Mouse (Mus musculus) embryonic facial prominence, embryonic 11.5 days (tissue): ENCODE results near the gene Klhl5. TPM values are rescaled to one million over a fixed set of nuclear protein-coding genes. Genes with fewer than 3 reads are reported as not detected.
A peak's percentile ranks its signal among the peaks of the same experiment; 100 is the strongest.
"Not testable (repeated sequence)": the region's sequence is repeated elsewhere in the genome, so short reads cannot be mapped to it uniquely, and the experiment has no call there.

Experiments
- ATAC-seq: fragments of 200-750 bp; cut with Nextera tagmentation; replicated peaks from 2 replicates; pipeline ENCODE4 v1.8.0; 2017; ENCODE audit warnings: low read depth; ENCODE audit not compliant: insufficient number of reproducible peaks, low FRiP score, low TSS enrichment
- DNase-seq: peaks from one replicate; pipeline ENCODE4 v3.0.0-alpha.2; 2015; ENCODE audit warnings: low spot score
- H3K27ac ChIP-seq: fragments of 300-500 bp; sonication (generic); replicated peaks from 2 replicates; pipeline ENCODE4 v1.5.1; 2014; ENCODE audit warnings: mild to moderate bottlenecking, low read depth, low read length, control low read depth
- H3K27me3 ChIP-seq: fragments of 300-500 bp; sonication (generic); 2 replicates; pipeline ENCODE4 v1.6.1; 2014; ENCODE audit warnings: mild to moderate bottlenecking, low read length, moderate library complexity, mixed read lengths; ENCODE audit not compliant: control insufficient read depth, insufficient read depth
- H3K36me3 ChIP-seq: fragments of 300-500 bp; sonication (generic); replicated peaks from 2 replicates; pipeline ENCODE4 v1.6.1; 2014; ENCODE audit warnings: low read depth, mild to moderate bottlenecking, low read length, moderate library complexity, mixed read lengths; ENCODE audit not compliant: control insufficient read depth, insufficient read depth
- H3K4me1 ChIP-seq: fragments of 300-500 bp; sonication (generic); 2 replicates; pipeline ENCODE4 v1.6.1; 2014; ENCODE audit warnings: low read length, mixed read lengths; ENCODE audit not compliant: control insufficient read depth, insufficient read depth
- H3K4me2 ChIP-seq: fragments of 300-500 bp; sonication (generic); 2 replicates; pipeline ENCODE4 v1.6.1; 2014; ENCODE audit warnings: low read depth, mild to moderate bottlenecking, control low read depth, low read length, moderate library complexity
- H3K4me3 ChIP-seq: fragments of 300-500 bp; sonication (generic); 2 replicates; pipeline ENCODE4 v1.5.1; 2014; ENCODE audit warnings: low read depth, low read length, control low read depth
- H3K9ac ChIP-seq: fragments of 300-500 bp; sonication (generic); replicated peaks from 2 replicates; pipeline ENCODE4 v1.6.1; 2014; ENCODE audit warnings: mild to moderate bottlenecking, control low read depth, low read length
- H3K9me3 ChIP-seq: fragments of 300-500 bp; sonication (generic); replicated peaks from 2 replicates; pipeline ENCODE4 v1.6.1; 2016; ENCODE audit warnings: mild to moderate bottlenecking, low read length, inconsistent platforms, mixed read lengths; ENCODE audit not compliant: control insufficient read depth
- WGBS: fragments of 180-500 bp; shearing (Covaris S2); extraction: QIAGEN DNeasy Blood & Tissue Kit; methylation state at CpG from one replicate; pipeline ENCODE4 v1.1.7; 2014; 5-methylcytosine and 5-hydroxymethylcytosine counted together
- polyA plus RNA-seq: library from polyadenylated mRNA; unstranded; fragments of >200 nt; fragmentation: Nextera tagmentation; extraction: Ambion mirVana; gene quantifications from 2 replicates; pipeline ENCODE4 v1.2.1, GENCODE M21; 2014

Klhl5 gene
- polyA plus RNA-seq, 1 experiment from 2014 or later = 13.5 TPM

DNA sequence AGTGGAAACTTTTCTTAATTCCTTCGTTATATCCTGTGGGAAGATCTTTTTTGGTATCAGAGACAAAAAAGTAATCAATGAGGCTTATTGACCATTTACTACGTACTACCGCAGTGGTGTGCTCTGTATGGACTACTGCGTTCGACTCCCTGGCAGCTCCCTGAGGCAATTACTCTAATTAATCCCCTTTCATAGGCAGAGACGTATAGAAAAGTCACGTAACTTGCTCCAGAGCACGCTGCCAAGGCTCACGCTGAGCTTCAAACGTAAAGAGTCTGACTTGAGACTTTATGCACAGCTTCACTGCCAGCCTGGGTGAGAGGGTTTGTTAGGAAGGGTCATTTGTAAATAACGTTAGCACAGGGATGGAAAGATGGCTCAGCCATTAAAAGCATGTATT lies 7.3 kb upstream of the Klhl5 start:
- Histone ChIP-seq H3K4me1 (no peaks in the 10 kb centered on the region), H3K27ac (no peak overlapping the region), H3K4me2 (no peak overlapping the region), H3K4me3 (no peak overlapping the region), H3K9ac (no peak overlapping the region), H3K36me3 (no peaks in the 10 kb centered on the region), H3K9me3 (no peaks in the 10 kb centered on the region), H3K27me3 (no peaks in the 10 kb centered on the region)
- DNase-seq (no peak), ATAC-seq (no peak)
- 55% methylated on average over 11 of the region's 11 CpGs for WGBS

- H3K4me3 ChIP-seq = no peak overlapping the region
- no peak for ATAC-seq
- WGBS = 88% methylated on average over 5 of the region's 5 CpGs
Observed at GRCm38 (mm10) chr5:65101209-65101608, 6.1 kb upstream of the Klhl5 start.

DNA sequence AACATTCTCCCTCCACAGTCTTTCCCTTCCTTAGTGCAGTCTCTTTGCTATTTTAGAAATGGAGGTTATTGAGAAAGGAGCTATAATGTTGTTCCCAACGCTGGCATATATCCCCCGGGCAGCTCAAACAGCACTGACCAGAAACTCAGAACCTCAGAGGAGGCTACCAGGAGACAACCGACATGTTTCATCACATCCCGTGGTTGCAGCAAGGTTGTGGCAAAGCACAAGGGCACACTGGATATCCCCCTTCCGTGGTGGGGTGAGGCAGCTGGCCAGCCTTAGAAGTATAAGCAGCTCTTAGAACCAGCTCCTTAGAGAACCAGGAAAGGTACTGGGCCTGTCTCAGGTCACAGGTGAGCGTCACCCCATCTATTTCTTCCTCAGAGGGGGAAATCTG lies 5.7 kb upstream of the Klhl5 start:
- Histone ChIP-seq H3K9me3 (no peaks in the 10 kb centered on the region), H3K36me3 (no peaks in the 10 kb centered on the region), H3K27me3 (no peaks in the 10 kb centered on the region), H3K4me1 (no peaks in the 10 kb centered on the region), H3K4me3 (no peak overlapping the region), H3K9ac (no peak overlapping the region), H3K4me2 (no peak overlapping the region), H3K27ac (no peak overlapping the region)
- DNase-seq = no peak
- WGBS = 90% methylated on average over 6 of the region's 6 CpGs
- no peak for ATAC-seq

More at GRCm38 (mm10) chr5:65101209-65101608, 6.1 kb upstream of the Klhl5 start:
- Histone ChIP-seq H3K27me3 (no peaks in the 10 kb centered on the region), H3K9ac (no peak overlapping the region), H3K4me1 (no peaks in the 10 kb centered on the region), H3K27ac (no peak overlapping the region), H3K4me2 (no peak overlapping the region), H3K36me3 (no peaks in the 10 kb centered on the region), H3K9me3 (no peaks in the 10 kb centered on the region)
- no peak for DNase-seq

- H3K27me3 ChIP-seq = no peaks in the 10 kb centered on the region
- no peaks in the 10 kb centered on the region for H3K36me3 ChIP-seq
- H3K4me2 ChIP-seq = no peak overlapping the region
- H3K9me3 ChIP-seq = no peaks in the 10 kb centered on the region
- no peak for DNase-seq
- no peak overlapping the region for H3K9ac ChIP-seq
- H3K4me3 ChIP-seq = no peak overlapping the region
- H3K4me1 ChIP-seq = no peaks in the 10 kb centered on the region
- H3K27ac ChIP-seq = no peak overlapping the region
- 67% methylated on average over 3 of the region's 3 CpGs for WGBS
- ATAC-seq = no peak
Observed at GRCm38 (mm10) chr5:65102026-65102640, 5.2 kb upstream of the Klhl5 start.

DNA sequence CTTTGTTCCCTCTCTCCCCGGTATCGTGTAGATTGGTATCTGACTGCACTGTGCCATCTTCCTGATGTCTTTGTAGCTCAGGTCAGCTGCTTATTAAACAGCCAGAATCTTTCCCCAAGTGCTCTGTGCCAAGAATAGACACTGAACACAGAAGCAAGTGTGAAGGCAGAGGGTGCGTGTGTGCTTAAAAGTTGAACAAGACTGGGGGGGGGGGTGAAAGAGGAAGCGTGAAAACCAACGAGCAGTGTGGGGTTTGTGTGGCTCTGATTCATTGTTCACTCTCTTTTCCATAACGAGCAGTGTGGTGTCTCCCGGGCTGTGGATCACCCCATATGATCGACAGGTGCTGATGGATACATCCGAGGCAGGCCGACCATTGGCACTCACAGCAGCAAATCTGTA lies 4.7 kb upstream of the Klhl5 start:
- DNase-seq (no peak), ATAC-seq (no peak)
- Histone ChIP-seq H3K9me3 (no peaks in the 10 kb centered on the region), H3K9ac (no peak overlapping the region), H3K36me3 (no peaks in the 10 kb centered on the region), H3K4me1 (no peaks in the 10 kb centered on the region), H3K4me2 (no peak overlapping the region), H3K27me3 (no peaks in the 10 kb centered on the region), H3K27ac (no peak overlapping the region), H3K4me3 (no peak overlapping the region)
- WGBS = 71% methylated on average over 10 of the region's 10 CpGs

- Histone ChIP-seq H3K27ac (peak overlapping the region; percentile 59), H3K27me3 (no peaks in the 10 kb centered on the region), H3K4me2 (peak overlapping the region; percentile 82), H3K9me3 (no peaks in the 10 kb centered on the region), H3K9ac (peak overlapping the region; percentile 87), H3K4me3 (peak overlapping the region; percentile 90), H3K4me1 (no peaks in the 10 kb centered on the region), H3K36me3 (no peaks in the 10 kb centered on the region)
- WGBS = 4% methylated on average over 28 of the region's 42 CpGs
- DNase-seq = peak; percentile 34
- peak; percentile 73; the same call in 1 of the 2 replicates for ATAC-seq
Observed at GRCm38 (mm10) chr5:65107773-65108432, 564 bp downstream of the Klhl5 start.

DNA sequence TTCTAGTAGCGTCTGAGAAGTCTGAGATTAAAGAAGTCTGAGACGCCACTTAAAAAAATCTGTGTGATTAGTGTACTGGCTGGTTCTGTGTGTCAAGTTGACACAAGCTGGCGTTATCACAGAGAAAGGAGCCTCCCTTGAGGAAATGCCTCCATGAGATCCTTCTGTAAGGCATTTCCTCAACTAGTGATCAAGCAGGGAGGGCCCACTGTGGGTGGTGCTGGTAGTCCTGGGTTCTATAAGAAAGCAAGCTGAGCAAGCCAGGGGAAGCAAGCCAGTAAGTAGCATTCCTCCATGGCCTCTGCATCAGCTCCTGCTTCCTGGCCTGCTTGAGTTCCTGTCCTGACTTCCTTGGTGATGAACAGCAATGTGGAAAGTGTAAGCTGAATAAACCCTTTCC lies 4.9 kb downstream of the Klhl5 start:
- H3K4me3 ChIP-seq, H3K9me3 ChIP-seq, H3K27ac ChIP-seq, H3K4me2 ChIP-seq, H3K4me1 ChIP-seq, DNase-seq, ATAC-seq, H3K9ac ChIP-seq, H3K27me3 ChIP-seq, H3K36me3 ChIP-seq: not testable (repeated sequence)
- 60% methylated on average over 3 of the region's 3 CpGs for WGBS

DNA sequence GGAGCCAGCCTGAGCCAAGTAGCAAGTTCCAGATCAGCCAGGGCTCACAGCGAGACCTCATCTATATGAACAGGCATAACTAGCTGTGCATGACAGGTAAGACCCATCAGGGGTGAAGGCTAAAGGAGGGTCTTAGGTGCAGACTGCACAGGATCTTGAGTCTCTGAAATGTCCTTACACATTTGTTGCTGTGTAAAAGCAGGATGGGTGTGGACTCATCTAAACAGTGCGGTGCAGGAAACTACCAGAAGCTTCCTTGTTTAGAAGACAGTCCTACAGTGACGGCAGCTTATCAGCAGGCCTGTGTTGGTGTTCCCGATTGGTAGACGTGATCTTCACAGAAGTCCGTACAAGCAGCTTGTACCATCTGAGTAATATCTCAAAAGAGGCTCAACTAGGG lies 6.0 kb downstream of the Klhl5 start:
- ATAC-seq (no peak), DNase-seq (no peak)
- no peak overlapping the region for H3K4me2 ChIP-seq
- H3K9ac ChIP-seq = no peak overlapping the region
- H3K4me1 ChIP-seq = no peaks in the 10 kb centered on the region
- WGBS = 97% methylated on average over 6 of the region's 6 CpGs
- H3K4me3 ChIP-seq = no peak overlapping the region
- H3K27me3 ChIP-seq = no peaks in the 10 kb centered on the region
- no peaks in the 10 kb centered on the region for H3K9me3 ChIP-seq
- H3K27ac ChIP-seq = no peak overlapping the region
- H3K36me3 ChIP-seq = no peaks in the 10 kb centered on the region
